Mouse (Mus musculus) frontal cortex, postnatal 25 days (tissue): ENCODE data around the gene Plekhh3.
"Not testable (repeated sequence)": the region's sequence is repeated elsewhere in the genome, so short reads cannot be mapped to it uniquely, and the experiment has no call there.

Experiments
- DNase-seq, 2 experiments: peaks; one replicate each; pipeline ENCODE4 v3.0.0; 2022; ENCODE audit warnings: low spot score in 2 of 2

Gene Plekhh3

DNA sequence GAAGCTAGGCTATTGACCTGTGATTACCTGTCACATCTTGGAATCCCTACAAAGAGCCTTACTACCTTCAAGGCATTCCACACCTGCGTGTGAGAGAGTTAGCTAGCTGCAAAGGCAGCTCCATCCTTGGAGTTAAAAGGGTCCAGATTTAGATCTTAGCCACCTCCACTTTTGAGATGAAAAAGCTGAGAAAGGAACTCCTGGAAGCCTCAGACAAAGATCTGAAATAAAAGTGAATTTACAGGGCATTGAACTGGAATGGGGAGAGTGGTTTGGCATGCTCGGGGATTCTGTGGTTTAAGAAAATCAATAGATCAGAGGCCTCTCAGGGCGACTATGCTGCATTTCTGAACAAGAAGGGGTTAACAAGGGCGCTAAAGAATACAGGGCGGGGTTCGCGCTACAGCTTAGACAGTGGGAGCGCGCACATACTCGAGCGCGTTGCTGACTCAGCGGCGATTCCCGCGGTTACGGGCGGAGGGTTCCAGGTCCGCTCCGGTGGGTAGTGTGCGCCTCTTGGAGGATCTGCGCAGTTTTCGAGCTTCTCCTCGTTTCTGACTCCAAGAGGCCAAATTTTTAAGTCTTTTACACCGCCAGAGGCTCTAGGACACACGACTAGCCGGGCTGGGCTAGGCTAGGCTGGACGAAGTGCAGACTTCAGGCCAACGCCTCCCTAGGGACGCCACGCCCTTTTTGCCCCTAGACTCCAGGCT is 726 bp upstream of the Plekhh3 start:
- peak; percentile 50 to 52 for DNase-seq

DNA sequence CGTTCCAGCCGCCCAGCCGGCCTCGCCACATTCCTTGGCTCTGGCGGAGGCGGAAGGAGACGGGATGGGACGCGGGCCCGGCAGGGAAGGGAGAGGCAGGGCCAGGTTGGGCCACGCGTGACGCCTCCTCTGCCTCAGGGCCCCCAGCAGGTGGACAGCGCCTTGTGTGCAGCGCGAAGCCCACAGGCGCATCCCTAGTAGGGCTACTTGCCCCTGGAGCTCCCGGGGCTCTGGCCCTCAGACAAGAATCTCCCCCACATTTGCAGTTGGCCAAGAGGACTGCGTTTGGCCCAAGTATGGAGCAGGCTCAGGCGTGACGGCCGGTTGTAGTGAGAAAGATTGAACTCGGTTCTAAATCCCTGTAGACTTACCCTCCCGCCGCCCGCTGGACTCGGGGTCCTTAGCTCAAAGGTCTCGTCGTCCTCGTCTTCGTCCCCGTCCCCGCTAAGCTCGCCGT is 769 bp downstream of the Plekhh3 start, which contains the start of gene Cntnap1:
TSS of gene Cntnap1 (plus strand) at position 170 of the 457 bp plus-strand sequence.
- DNase-seq: no peak

DNA sequence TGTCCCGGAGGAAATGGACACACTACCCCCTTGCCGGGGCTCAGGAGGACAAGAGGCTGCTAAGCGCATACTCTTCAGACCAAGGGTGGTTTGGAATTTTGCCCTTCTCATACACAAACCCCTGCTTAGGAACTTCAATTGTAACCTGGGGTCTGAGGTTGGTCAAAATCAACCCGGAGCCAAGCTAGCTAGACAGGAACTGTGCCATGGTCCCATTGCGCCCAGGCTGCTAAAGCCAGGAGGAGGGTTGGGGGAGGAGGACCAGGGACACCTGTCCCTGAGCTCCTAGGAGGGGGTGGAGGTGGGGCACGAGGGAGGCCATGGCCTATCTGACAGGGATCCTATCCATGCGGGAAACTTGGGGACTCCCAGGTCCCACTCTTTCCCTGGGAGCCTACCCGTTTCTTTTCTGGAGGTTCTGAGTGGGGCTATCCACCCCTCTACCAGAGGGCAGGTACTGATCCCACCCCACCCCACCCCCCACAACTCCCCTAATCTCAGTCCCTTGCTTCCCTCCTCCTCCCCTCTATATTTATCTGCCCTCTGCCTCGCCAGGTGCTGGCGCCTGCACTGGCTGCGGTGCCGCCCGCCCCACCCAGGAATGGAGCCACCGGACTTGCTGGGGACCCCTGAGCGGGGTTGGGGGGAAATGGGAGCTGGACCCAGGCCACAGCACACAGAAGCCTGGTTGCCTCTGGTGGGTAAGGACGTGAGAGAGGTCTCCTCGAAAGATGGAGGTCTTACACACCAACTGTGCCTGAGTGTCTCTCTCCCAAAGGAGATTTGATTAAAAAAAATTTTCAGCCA is 1.6 kb downstream of the Plekhh3 start:
- no peak for DNase-seq

DNA sequence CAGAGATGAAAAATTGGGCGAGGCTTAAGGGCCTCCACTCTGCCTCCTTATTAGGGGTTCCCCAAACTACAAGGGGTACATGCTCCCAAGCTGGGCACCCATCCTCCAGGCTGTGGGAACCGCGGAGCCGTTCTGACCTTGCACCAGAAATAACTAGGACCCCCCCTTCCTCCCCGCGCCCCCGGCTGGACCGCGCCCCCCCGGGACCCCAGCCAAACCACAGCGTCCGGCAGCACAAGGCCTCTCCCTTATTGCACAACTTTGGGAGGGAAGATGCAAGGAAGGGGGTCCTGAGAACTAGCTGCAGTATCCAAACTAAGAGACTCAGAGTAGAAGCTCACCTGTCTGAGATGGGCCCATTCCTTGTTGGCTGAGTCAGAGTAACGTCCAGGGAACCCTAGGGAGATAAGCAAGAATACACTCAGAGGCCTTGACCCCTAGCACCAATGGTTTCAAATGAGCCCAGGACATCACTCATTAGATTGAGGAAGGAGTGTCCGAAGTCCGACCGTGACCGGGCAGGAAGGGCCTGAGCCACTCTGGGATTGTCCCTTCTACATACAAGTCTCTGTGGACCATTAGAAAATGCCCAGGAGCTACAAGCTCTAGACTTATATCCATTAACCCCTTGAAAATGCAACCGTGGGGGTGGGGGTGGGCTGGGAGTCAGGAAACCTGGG is 2.7 kb downstream of the Plekhh3 start:
- no peak for DNase-seq

DNA sequence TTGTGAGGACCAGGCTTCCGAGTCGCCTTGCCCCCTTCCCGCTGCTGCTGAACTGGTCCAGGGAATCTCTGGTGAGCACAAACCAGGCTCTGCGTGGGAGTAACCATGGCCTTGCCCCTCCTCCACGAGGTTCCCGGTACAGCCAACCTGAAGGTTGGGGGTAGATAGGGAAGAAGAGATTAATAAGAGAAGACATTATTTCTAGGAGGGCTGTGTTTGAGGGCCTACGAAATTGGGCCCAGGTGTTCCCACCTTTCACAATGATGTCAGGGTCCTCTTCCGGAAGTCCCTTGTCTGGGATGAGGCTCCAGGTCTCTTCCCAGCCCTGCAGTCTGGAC is 3.2 kb downstream of the Plekhh3 start:
- DNase-seq: no peak

DNA sequence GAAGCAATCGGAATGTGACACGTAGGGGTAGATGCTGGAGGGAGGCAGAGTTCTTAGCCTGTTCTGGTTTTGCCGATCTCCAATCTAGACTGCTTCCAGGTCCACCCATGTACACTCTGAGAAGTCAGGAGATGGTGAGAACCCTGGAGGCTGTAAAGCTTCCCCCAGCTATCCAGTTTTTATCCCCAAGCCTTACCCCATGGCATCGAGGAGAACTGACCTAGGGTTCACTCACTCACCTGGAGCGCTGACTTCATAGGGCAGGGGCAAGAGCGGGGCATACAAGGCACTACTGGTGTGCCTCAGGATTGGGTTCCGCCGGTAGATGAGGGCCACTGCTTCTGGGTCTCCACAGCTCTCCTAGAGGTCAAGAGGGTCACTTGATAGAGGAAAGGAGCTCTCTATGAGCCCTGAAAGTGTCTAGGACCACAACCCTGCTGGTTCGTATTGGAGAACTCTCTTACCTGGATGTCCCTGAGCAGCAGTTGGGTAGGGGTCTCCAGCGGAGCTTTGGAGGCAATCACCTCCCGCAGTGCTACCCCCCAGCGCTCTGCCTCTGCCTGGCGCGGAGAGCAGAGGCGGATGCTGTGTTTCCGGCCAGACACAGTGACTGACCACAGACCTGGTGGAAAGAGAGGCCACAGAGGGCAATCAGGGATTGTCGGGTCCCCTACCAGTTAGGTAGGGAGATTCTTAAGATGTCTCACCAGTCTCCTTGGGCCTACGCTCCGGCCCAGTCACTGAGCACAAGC is 3.8 kb downstream of the Plekhh3 start:
- DNase-seq: no peak

DNA sequence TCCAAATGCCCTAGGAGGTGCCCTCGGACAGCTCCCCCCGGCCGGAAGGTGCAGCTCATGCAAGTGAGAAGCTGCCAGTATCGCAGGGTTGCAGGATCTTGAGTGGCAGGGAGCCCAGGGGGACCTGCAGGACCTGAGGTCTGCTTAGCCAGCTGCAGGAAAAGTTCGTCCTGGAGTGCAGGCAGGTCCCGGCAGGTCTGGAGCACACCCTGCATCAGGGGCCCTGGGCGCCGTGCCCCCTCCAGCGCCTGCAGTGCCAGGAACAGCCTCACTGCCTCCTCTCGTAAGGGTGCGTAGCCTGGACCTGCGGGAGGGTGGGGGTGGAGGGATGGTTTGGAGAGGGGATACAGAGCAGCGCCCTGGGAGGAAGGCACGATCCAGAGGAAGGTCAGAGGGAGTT is 4.8 kb downstream of the Plekhh3 start:
- no peak for DNase-seq

DNA sequence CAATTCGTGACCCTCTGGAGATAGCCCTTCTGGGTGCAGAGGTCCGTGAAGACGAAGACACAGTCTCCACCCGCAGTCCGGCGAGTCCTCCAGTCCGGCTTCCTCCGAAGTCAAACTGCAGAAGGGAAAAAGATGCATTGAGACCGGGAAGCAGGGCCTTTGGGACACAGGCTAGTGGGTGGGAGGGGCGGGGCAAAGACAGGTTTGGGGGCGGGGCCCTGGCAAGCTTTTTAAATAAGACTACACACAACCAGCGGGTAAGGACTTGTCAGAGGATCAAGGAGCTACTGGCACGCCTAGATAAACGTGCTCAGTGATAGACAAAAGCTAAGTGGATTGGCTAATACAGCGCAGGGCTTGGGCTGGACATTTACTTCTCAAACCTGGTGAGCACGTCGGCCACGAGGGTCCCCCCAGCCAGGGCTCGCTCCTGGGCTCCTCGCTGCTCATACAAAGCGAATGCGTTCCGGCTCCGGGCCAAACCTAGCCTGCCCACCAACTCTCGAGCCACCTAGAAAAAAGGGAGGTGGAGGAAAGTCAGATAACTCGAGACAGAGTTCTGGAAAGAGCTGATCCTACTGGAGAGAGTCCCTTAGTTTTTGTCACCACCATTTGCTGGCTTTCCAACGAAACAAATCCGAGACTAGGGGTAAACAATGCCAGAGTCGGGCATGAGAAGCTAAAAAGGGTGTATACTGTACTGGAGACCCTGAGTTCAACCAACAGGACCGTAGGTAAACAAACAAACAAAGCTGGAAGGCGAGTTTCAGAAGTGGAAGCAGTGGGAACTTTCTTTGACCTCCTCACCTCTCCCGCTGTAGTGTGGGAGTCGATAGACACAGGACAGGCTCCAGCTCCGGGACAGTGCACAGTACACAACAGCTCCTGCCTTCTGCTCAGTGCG is 6.2 kb downstream of the Plekhh3 start:
- no peak for DNase-seq

DNA sequence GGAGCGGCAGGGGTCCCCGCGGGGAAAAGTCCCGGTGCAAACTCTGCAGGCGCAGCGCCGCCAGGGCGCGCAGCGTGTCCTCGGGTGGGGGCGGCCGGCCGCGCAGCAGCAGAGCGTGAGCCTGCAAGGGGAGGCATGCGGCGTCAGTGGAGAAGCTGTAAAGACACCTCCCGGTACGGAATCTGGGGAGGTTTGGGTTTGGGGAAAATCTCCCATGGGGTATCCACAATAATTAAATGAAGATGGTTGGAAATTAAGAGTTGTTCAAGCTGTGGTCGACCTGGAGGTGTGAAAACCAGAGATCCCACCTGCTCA is 6.8 kb downstream of the Plekhh3 start:
- no peak for DNase-seq

DNA sequence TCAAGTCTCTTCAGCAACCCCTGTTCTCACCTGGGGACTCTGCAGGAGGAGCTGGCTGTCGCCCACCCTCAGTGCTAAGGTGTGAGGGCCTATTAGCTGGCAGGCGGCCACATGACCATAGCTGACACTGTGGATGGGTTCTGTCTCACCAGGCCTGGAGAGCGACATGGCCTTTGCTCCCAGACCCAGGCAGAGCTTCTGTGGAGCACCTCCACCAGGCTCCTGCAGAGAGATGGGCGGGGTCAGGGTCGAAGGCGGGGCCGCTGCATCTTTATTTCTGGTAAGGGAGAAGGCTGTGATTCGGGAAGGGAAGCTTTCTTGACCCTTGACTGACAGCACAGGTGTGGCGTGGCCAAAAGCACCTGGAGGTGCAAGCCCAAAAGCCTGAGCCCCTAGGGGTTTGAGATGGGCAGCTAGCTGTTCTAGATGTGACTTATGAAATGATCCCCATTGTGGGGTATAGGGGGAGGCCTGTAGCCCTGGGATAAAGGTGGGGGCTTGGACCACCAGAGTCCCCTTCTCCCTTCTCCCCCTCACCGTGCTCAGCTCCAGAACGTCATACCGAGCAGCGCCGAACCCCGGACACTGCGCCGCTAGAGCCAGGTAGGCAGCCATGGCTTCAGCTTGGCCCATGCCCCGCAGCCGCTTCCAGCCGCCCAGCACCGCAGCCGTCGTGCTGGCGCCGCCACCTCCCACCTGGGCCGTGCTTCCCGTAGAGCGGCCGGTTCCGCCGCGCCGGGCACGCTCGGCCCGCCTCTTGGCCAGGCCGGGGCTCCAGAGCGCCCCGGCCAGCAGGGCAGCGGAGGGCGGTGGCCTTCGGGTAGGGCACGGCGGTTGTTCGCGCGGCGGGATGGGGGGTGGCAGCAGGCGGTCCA is 7.4 kb downstream of the Plekhh3 start:
- no peak for DNase-seq

DNA sequence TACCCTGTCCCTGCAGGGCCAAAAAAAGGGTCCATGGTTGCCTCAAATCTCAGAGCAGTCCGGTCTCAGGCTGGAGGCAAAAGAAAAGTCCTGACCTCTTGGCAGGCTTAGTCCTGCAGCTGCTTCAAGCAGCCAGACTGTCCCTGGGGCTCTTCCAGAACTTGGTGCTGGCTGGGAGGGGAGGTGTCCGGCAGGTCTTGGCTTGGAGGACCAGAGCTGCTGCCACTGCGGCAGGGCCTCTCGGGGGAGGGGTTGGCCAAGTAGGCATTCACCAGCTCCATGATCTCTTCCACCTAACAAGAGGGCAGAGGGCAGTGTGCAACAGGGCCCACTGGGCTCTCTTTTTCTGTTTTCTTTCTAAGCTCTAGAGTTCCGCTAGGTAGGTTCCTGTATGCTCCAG is 8.4 kb downstream of the Plekhh3 start:
- DNase-seq: no peak

DNA sequence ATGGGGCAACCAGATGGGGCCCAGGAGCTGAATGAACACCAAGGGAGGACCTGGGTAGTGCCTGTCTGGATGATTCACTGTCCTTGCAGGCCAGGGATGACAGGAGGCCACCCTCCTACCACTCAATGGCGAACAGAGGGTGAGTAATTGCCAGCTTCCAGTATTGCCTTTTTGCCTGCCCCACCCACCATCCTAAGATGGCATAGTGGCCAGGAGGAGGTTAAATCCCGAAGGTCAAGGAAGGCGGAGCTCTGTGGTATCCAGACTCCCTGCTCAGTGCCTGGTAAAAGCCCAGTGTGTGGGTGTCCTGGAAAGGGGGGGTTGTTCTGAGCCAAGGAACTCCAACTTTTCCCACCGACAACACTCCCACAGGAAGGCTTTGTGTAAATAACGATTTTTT is 8.8 kb downstream of the Plekhh3 start:
- no peak for DNase-seq

DNA sequence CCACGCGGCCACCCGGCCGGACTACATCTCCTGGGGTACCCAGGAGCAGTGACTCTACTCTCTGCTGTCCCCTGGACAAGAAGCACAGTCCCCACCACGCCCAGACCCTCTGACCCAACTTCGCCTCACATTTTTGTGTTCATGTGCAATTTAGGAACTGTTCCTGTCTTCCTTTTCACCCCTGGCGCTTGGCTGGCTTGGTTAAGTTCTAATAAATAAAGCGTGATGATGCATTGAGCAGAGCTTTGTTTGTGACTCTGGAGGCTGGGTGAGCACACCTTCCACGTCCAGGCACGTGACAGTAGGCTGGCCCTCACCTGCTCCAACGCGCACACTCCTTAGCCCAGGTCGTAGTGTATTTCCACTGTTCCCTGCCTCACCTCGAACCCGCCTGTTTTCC is 9.6 kb downstream of the Plekhh3 start:
- no peak for DNase-seq

DNA sequence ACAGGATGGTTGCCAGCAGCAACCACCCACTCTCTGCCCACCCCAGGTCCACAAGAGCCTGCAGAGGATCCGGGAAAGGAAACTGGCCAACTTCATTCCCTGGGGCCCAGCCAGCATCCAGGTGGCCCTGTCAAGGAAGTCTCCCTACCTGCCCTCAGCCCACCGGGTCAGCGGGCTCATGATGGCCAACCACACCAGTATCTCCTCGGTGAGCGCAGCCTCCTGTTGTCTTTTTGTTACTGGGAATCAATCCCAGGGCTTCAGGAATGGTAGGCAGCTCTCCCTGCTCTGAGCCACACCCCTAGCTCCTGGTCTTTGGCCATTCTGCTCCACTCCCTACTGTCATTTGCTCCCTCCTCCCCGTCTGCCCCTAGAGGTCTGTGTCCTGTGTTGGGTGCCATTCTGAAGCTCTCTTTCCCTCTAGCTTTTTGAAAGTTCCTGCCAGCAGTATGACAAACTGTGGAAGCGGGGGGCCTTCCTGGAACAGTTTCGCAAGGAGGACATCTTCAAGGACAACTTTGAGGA is 10.1 kb downstream of the Plekhh3 start:
- DNase-seq: not testable (repeated sequence)

DNA sequence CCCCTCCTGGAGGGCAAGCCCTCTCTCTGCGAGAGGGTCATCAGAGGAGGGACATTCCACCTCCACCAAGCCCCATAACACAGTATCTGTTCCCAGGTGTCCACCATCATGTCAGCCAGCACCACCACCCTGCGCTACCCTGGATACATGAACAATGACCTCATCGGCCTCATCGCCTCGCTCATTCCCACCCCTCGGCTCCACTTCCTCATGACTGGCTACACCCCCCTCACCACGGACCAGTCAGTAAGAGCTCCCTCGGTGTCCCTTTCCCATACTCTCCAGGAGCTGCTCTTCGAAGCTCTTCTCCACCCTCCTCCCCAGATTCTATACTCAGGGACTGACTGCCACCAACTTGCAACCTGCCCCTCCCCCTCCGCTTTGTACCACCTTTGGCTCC is 11.0 kb downstream of the Plekhh3 start:
- DNase-seq: not testable (repeated sequence)

DNA sequence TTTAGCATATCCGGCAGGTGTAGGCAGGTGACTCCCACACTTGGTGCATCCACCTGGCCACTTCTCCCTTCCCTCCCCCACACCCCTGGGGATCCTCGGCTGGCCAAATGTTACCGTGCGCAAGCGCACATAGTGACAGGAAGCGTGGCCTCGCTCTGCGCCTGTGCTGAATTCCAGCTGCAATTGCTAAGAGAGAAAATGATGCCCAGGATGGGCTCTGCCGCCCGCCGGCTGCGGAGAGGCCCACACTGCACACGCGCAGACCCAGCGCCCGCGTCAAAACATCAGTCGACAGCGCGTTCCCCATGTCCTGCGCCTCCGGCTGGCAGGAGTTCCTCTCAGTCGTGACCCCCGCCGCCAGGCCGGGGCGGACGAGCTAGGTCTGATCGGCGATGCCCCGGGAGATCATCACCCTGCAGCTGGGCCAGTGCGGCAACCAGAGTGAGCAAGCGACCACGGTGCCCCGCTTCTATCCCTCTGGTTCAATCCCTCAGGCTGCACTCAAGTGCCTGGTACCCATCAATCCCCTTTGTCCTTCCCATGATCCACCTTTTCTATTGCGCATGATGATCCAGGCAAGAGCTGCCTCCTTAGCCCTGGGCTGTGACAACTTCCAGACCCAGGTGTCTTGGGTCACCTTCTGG is 15.3 kb downstream of the Plekhh3 start, which contains the start of gene Tubg2:
TSS of gene Tubg2 (plus strand) at position 180 of the 644 bp plus-strand sequence.
- DNase-seq: peak; percentile 52 to 68

DNA sequence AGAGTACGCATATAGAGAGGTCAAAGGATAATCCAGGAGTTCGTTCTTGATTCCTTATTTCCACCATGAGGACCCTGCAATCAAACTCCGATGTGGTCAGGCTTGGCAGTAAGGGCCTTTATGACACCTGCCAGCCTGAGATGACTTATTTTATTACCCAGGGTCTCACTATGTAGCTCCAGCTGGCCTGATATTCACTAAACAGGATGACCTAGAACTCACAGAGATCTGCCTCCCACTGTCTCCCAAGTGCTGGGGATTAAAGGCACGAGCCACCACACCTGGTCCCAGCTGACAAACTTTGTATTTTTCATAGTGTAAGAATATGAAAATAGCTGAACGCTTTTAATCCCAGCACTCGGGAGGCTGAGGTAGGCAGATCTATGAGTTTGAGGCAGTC is 16.0 kb downstream of the Plekhh3 start:
- no peak for DNase-seq

DNA sequence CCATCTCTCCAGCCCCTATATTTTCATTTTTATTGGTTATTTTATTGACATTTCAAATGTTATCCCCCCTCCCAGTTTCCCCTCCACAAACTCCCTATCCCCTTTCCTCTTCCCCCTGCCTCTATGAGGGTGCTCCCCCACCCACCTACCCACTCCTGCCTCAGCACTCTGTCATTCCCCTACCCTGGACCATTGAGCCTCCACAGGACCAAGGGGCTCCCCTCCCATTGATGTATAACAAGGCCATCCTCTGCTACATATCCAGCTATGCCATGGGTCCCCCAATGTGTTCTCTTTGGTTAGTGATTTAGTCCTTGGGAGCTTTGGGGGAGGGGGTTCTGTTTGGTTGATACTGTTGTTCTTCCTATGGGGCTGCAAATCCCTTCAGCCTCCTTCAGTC is 16.5 kb downstream of the Plekhh3 start:
- DNase-seq: no peak

DNA sequence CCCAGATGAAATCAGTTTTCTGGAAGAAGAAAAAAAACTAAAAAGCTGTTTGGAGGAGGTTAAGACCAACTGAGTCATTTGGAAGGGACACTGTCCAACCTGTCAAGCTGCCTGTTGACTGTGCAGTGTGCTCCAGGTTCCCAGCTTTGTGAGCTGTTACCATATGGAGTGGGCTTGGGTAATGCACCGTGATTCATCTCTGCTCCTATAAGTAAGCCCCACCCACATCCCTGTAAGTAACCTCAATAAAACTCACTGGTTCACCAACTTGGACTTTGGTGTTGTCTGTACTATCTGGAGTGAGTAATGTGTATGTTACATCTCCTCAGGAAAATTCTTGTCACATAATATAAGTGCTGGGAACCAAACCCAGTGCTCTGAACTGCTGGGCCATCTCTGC is 18.3 kb downstream of the Plekhh3 start:
- DNase-seq: no peak
